Mouse (Mus musculus) neural tube, embryonic 11.5 days (tissue): ENCODE results near the gene Adnp. TPM values are rescaled to one million over a fixed set of nuclear protein-coding genes. Genes with fewer than 3 reads are reported as not detected.
A peak's percentile ranks its signal among the peaks of the same experiment; 100 is the strongest.

Experiments
- ATAC-seq: fragments of 200-750 bp; cut with Nextera tagmentation; 2 replicates; pipeline ENCODE4 v1.8.0; 2017; ENCODE audit warnings: moderate number of reproducible peaks, mild to moderate bottlenecking, moderate TSS enrichment, moderate library complexity; ENCODE audit not compliant: insufficient read depth, low FRiP score, low TSS enrichment
- DNase-seq: peaks from one replicate; pipeline ENCODE4 v3.0.0-alpha.2; 2015; ENCODE audit warnings: low spot score
- H3K27ac ChIP-seq: fragments of 300-500 bp; sonication (generic); 2 replicates; pipeline ENCODE4 v1.5.1; 2014; ENCODE audit warnings: low read depth, mild to moderate bottlenecking, low read length
- H3K27me3 ChIP-seq: fragments of 300-500 bp; sonication (generic); 2 replicates; pipeline ENCODE4 v1.6.1; 2014; ENCODE audit warnings: mild to moderate bottlenecking, low read length, mixed read lengths; ENCODE audit not compliant: control insufficient read depth, insufficient read depth
- H3K36me3 ChIP-seq: fragments of 300-500 bp; sonication (generic); 2 replicates; pipeline ENCODE4 v1.6.1; 2014; ENCODE audit warnings: mild to moderate bottlenecking, low read length, moderate library complexity, mixed read lengths; ENCODE audit not compliant: control insufficient read depth, insufficient read depth
- H3K4me1 ChIP-seq: fragments of 300-500 bp; sonication (generic); 2 replicates; pipeline ENCODE4 v1.6.1; 2014; ENCODE audit warnings: low read length, mixed read lengths; ENCODE audit not compliant: control insufficient read depth, insufficient read depth
- H3K4me2 ChIP-seq: fragments of 300-500 bp; sonication (generic); 2 replicates; pipeline ENCODE4 v1.6.1; 2014; ENCODE audit warnings: low read depth, mild to moderate bottlenecking, moderate library complexity
- H3K4me3 ChIP-seq: fragments of 300-500 bp; sonication (generic); 2 replicates; pipeline ENCODE4 v1.5.1; 2014; ENCODE audit warnings: low read depth, low read length
- H3K9ac ChIP-seq: fragments of 300-500 bp; sonication (generic); 2 replicates; pipeline ENCODE4 v1.6.1; 2014; ENCODE audit warnings: mild to moderate bottlenecking, low read length
- H3K9me3 ChIP-seq: fragments of 300-500 bp; sonication (generic); 2 replicates; pipeline ENCODE4 v1.6.1; 2016; ENCODE audit warnings: low read length; ENCODE audit not compliant: control insufficient read depth
- WGBS: fragments of 180-500 bp; shearing (Covaris S2); extraction: QIAGEN DNeasy Blood & Tissue Kit; methylation state at CpG from one replicate; pipeline ENCODE4 v1.1.7; 2014; 5-methylcytosine and 5-hydroxymethylcytosine counted together
- polyA plus RNA-seq: library from polyadenylated mRNA; unstranded; fragments of >200 nt; fragmentation: Nextera tagmentation; extraction: Ambion mirVana; gene quantifications from 2 replicates; pipeline ENCODE4 v1.2.1, GENCODE M21; 2014

The Adnp gene
- polyA plus RNA-seq, 1 experiment from 2014 or later: 14.2 TPM

DNA sequence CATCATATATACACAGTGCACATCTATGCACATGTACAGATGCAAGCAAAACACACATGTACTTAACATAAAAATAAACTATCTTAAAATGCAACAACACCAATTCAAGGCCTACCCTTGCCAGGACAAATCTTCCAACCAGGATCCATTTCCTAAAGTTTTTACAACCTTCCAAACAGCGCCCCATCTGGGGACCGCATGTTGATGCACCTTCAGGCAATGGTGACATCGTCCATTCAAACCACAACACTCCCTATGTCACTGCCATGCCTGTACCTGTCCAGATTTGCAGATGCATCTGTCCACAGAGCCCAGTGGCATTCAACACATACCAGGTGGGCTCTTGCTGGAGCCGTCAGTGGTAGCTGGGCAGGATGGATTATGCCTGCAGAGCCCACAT, 36.4 kb upstream of the Adnp start:
- H3K9me3 ChIP-seq: no peaks in the 10 kb centered on the region
- no peak overlapping the region for H3K9ac ChIP-seq
- WGBS: 74% methylated on average over 4 of the region's 4 CpGs
- no peaks in the 10 kb centered on the region for H3K27me3 ChIP-seq
- DNase-seq (no peak), ATAC-seq (no peak)
- no peak overlapping the region for H3K27ac ChIP-seq
- H3K4me1 ChIP-seq: no peaks in the 10 kb centered on the region
- H3K4me3 ChIP-seq: no peak overlapping the region
- H3K4me2 ChIP-seq: no peak overlapping the region
- no peaks in the 10 kb centered on the region for H3K36me3 ChIP-seq

DNA sequence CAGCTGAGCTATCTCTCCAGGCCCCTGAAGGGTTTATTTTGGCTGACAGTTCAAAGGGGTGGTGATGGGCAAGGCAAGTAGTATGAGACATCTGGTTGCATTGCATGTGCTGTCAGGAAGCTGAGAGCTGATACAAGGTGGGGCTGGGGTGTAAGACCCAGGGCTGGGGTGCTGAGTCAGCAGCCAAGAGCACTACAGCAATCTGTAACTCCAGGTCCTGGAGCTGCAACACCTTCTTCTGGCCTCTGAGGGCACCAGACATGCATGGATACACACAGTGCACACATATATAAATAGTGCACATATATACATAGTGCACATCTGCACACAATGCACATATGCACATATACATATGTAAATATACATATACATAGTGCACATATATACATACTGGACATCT, 35.9 kb upstream of the Adnp start:
- no peaks in the 10 kb centered on the region for H3K4me1 ChIP-seq
- no peak overlapping the region for H3K9ac ChIP-seq
- H3K27ac ChIP-seq: no peak overlapping the region
- no peaks in the 10 kb centered on the region for H3K9me3 ChIP-seq
- no peaks in the 10 kb centered on the region for H3K27me3 ChIP-seq
- DNase-seq (no peak), ATAC-seq (no peak)
- no peak overlapping the region for H3K4me2 ChIP-seq
- no peaks in the 10 kb centered on the region for H3K36me3 ChIP-seq
- H3K4me3 ChIP-seq: no peak overlapping the region

DNA sequence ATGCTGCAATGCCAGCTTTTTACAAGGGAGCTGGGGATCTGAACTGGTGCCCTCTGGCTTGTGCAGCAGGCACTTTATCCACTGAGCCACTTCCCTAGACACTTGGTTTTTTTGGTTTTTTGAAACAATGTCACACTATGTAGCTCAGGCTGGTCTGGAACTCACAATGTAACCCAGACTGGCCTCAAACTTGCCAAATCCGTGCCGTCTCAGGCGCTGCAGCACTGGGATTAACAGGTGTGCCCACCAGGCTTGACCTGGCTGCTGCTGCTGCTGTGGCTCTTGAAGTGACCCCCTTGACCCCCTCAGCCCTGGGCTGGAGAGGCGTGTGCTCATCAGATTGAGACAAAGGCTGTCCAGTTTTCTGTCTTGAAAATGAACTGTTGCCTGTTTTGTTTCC, 31.4 kb upstream of the Adnp start:
- Histone ChIP-seq H3K9ac (no peak overlapping the region), H3K4me1 (no peaks in the 10 kb centered on the region), H3K36me3 (no peaks in the 10 kb centered on the region), H3K27me3 (no peaks in the 10 kb centered on the region), H3K4me2 (no peak overlapping the region), H3K4me3 (no peak overlapping the region), H3K27ac (no peak overlapping the region), H3K9me3 (no peaks in the 10 kb centered on the region)
- ATAC-seq: no peak
- no peak for DNase-seq
- 90% methylated on average over 4 of the region's 4 CpGs for WGBS

DNA sequence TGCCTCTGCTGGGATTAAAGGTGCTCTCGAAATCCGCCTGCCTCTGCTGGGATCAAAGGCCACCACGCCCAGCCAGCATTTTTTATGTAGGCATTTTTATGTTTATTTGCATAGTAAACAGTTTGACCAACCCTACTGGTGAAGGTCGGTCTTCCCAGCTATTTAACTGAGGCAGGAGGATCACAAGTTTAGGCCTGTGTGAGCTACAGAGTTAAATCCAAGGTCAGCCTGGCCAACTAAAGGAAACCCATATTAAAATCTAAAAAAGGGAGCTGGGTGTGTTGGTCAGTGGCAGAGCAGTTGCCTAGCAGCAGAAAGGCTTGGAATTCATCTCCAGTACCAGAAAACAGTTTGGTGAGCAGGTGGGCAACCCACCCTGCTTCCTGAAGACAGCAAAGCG, 26.4 kb upstream of the Adnp start:
- no peak for DNase-seq
- Histone ChIP-seq H3K4me1 (peaks cover 15% of the 10 kb centered on the region), H3K27ac (no peak overlapping the region), H3K4me2 (no peak overlapping the region), H3K9ac (no peak overlapping the region), H3K9me3 (no peaks in the 10 kb centered on the region), H3K27me3 (no peaks in the 10 kb centered on the region), H3K36me3 (no peaks in the 10 kb centered on the region; the same call in 1 of the 2 replicates), H3K4me3 (no peak overlapping the region)
- 92% methylated on average over 5 of the region's 5 CpGs for WGBS
- ATAC-seq: no peak

DNA sequence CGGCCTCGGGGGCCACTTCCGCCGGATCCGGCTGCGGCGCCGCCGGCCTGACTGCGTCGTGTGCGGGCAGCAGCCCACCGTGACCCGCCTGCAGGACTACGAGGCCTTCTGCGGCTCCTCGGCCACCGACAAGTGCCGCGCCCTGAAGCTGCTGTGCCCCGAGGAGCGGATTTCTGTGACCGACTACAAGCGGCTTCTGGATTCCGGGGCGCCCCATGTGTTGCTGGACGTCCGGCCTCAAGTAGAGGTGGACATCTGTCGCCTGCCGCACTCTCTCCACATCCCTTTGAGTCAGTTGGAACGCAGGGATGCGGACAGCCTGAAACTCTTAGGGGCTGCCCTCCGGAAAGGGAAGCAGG, 24.5 kb upstream of the Adnp start:
- H3K27ac ChIP-seq: no peak overlapping the region
- WGBS: 59% methylated on average over 33 of the region's 33 CpGs
- H3K4me1 ChIP-seq: peaks cover 15% of the 10 kb centered on the region
- ATAC-seq (no peak), DNase-seq (no peak)
- H3K27me3 ChIP-seq: no peaks in the 10 kb centered on the region
- H3K9me3 ChIP-seq: no peaks in the 10 kb centered on the region
- H3K36me3 ChIP-seq: no peaks in the 10 kb centered on the region; the same call in 1 of the 2 replicates
- peak overlapping the region; percentile 87; the same call in 1 of the 2 replicates for H3K9ac ChIP-seq
- peak overlapping the region; percentile 90 for H3K4me2 ChIP-seq
- peak overlapping the region; percentile 100 for H3K4me3 ChIP-seq

DNA sequence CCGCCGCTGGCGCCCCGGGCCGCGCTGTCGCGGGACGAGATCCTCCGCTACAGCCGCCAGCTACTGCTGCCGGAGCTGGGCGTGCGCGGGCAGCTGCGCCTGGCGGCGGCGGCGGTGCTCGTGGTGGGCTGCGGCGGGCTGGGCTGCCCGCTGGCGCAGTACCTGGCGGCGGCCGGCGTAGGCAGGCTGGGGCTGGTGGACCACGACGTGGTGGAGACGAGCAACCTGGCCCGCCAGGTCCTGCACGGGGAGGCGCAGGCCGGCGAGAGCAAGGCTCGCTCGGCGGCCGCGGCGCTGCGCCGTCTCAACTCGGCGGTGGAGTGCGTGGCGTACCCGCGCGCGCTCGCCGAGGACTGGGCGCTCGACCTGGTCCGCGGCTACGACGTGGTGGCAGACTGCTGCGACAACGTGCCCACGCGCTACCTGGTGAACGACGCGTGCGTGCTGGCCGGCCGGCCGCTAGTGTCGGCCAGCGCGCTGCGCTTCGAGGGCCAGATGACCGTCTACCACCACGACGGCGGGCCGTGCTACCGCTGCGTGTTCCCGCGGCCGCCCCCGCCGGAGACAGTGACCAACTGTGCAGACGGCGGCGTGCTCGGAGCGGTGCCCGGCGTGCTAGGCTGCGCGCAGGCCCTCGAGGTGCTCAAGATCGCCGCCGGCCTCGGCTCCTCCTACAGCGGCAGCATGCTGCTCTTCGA, 24.0 kb upstream of the Adnp start:
- Histone ChIP-seq H3K27me3 (no peaks in the 10 kb centered on the region), H3K4me1 (peaks cover 15% of the 10 kb centered on the region), H3K4me3 (peak overlapping the region; percentile 100), H3K4me2 (peak overlapping the region; percentile 90), H3K9ac (peak overlapping the region; percentile 87), H3K27ac (peak overlapping the region; percentile 75; the same call in 1 of the 2 replicates), H3K36me3 (no peaks in the 10 kb centered on the region; the same call in 1 of the 2 replicates), H3K9me3 (no peaks in the 10 kb centered on the region)
- 3% methylated on average over 95 of the region's 105 CpGs for WGBS
- DNase-seq (no peak), ATAC-seq (peak; percentile 45)

DNA sequence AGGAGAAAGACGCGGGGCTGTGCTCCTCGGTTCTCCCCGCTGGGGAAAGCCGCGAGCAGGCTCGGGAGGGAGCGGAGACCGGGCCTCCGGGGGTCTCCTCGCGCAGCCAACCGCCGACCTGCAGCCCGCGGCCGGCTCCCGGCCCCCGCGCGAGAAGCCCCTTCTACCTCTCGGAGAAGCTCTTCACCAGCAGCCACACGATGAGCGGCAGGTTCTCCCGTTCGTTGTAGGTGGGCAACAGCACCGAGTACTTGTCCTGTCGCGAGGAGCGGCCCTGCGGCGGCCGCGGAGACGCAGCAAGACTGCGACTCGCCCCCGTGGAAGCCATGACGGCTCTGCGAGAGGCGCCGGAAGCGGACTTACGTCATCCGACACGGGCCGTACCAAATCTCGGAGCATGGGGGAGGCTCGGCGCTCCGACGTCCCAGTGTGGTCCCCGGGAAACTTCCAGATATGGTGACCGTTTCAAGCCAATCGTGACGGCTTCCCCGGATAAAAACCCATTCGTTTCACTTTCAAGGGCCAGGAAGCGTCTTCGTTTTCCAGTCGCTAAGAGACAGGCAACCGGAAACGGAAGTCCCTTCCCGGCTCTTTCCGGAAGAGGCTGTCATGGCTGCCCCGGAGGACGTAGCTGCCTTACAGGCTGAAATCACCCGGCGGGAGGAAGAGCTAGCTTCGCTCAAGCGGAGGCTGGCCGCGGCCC, 23.3 kb upstream of the Adnp start, which contains the start of the genes Gm20716, Dpm1 and Mocs3:
TSS of gene Gm20716 (minus strand) at position 339 of the 703 bp plus-strand sequence.
TSS of gene Dpm1 (minus strand) at position 566 of the 703 bp plus-strand sequence.
TSS of gene Mocs3 (plus strand) at position 597 of the 703 bp plus-strand sequence.
- peaks cover 15% of the 10 kb centered on the region for H3K4me1 ChIP-seq
- peak within 1 kb of the TSS; percentile 87 for H3K9ac ChIP-seq
- H3K27me3 ChIP-seq: no peaks in the 10 kb centered on the region
- H3K27ac ChIP-seq: peak within 1 kb of the TSS; percentile 75
- peak; percentile 89 for DNase-seq
- H3K4me3 ChIP-seq: peak within 1 kb of the TSS; percentile 100
- H3K9me3 ChIP-seq: no peaks in the 10 kb centered on the region
- H3K36me3 ChIP-seq: peaks cover 3% of the 10 kb centered on the region
- peak within 1 kb of the TSS; percentile 90 for H3K4me2 ChIP-seq
- WGBS: under 1% methylated on average over 73 of the region's 73 CpGs
- ATAC-seq: peak; percentile 78

DNA sequence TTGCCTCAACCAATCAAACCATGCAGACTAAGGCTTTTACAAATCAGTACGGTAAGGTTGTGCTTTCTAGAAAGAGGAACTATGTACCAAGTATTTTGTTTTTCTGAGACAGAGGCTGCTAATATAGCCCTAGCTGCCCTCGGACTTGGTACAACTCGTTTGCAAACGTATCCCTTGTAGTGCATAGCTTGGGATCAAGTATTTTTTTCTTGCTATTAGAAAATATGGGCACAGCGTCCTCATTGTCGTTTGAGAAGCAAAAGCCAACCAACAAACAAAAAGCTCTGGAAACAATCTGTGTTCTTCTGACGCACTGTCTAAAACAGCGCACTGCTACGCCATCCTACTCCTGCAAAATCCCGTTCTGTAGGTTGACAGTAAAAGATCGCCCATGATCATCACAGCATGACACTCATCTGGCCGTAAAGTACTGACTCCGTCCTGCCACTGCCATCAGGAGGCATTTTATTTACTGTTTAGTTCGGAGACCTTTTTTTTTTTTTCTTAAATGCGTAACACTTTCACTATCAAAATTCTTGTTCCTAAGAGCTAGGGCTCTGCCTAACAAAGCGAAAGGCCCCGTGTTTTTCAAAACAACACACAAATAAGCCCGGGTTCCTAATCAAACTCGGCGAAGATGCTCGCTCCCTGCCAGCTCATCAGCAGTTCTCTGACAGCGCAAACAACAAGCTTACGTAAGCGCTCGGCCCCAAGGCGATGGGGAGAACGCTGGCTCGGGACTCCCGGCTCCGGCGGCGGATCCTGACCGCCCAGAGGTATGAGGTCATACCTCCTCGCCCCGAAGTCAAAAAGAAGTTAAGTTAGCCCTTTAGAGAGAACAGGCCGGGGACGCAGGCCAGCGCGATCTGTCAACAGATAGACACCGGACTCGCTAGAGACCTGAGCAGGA, 22.5 kb upstream of the Adnp start:
- Histone ChIP-seq H3K27me3 (no peaks in the 10 kb centered on the region), H3K4me1 (peaks cover 15% of the 10 kb centered on the region), H3K36me3 (peaks cover 8% of the 10 kb centered on the region), H3K27ac (peak overlapping the region; percentile 75; the same call in 1 of the 2 replicates), H3K4me3 (peak overlapping the region; percentile 100), H3K4me2 (peak overlapping the region; percentile 90), H3K9ac (peak overlapping the region; percentile 87), H3K9me3 (no peaks in the 10 kb centered on the region)
- ATAC-seq (0 out of 2 replicates have a peak, but pooled peaks have one; percentile 11), DNase-seq (peak; percentile 28)
- WGBS: 19% methylated on average over 41 of the region's 41 CpGs
